Mouse (Mus musculus) myocyte (in vitro differentiated cells): ENCODE measurements around the gene Gadd45b. TPM values are rescaled to one million over a fixed set of nuclear protein-coding genes. Genes with fewer than 3 reads are reported as not detected.

Experiments
- H3K27me3 ChIP-seq: one replicate; pipeline ENCODE4 v1.6.1; 2011; ENCODE audit not compliant: control insufficient read depth, insufficient read depth, insufficient read length
- H3K36me3 ChIP-seq: one replicate; pipeline ENCODE4 v1.6.1; 2011; ENCODE audit not compliant: control insufficient read depth, insufficient read depth
- H3K4me2 ChIP-seq: one replicate; pipeline ENCODE4 v1.6.1; 2011; ENCODE audit warnings: low read depth, control low read depth
- H3K4me3 ChIP-seq: one replicate; pipeline ENCODE4 v1.5.1; 2011; ENCODE audit warnings: mild to moderate bottlenecking, control low read depth, moderate library complexity
- H3K79me2 ChIP-seq: one replicate; pipeline ENCODE4 v1.6.1; 2011; ENCODE audit not compliant: control insufficient read depth, insufficient read depth
- H3ac ChIP-seq: one replicate; pipeline ENCODE4 v1.6.1; 2011; ENCODE audit not compliant: control insufficient read depth, insufficient read length
- CEBPB ChIP-seq: IDR thresholded peaks from 2 replicates; pipeline ENCODE4 v1.6.1; 2011; ENCODE audit warnings: mild to moderate bottlenecking, moderate library complexity; ENCODE audit not compliant: poor library complexity, insufficient read depth, severe bottlenecking
- E2F4 ChIP-seq: IDR thresholded peaks from one replicate; pipeline ENCODE4 v1.6.1; 2011; ENCODE audit warnings: mild to moderate bottlenecking, control low read depth, moderate library complexity; ENCODE audit not compliant: insufficient read depth
- MAX ChIP-seq: IDR thresholded peaks from one replicate; pipeline ENCODE4 v1.6.1; 2011; ENCODE audit warnings: low read depth, mild to moderate bottlenecking, control low read depth
- MYOD1 ChIP-seq, 3 experiments: IDR thresholded peaks; one replicate each; pipeline ENCODE4 v1.6.1; 2011; ENCODE audit warnings: control low read depth in 2 of 3, low read depth in 2 of 3, mild to moderate bottlenecking in 2 of 3, moderate library complexity in 1 of 3; ENCODE audit not compliant: insufficient read length in 2 of 3, control insufficient read depth in 1 of 3
- MYOG ChIP-seq, 3 experiments: IDR thresholded peaks; one replicate each; pipeline ENCODE4 v1.6.1; 2011; ENCODE audit warnings: control low read depth in 2 of 3, low read depth in 2 of 3, mild to moderate bottlenecking in 2 of 3; ENCODE audit not compliant: insufficient read length in 2 of 3, control insufficient read depth in 1 of 3, insufficient read depth in 1 of 3
- POLR2A ChIP-seq: IDR thresholded peaks from one replicate; pipeline ENCODE4 v1.6.1; 2011; ENCODE audit warnings: low read depth, mild to moderate bottlenecking, control low read depth, moderate library complexity; ENCODE audit not compliant: insufficient read length
- POLR2AphosphoS2 ChIP-seq: IDR thresholded peaks from one replicate; pipeline ENCODE4 v1.6.1; 2011; ENCODE audit warnings: low read depth, control low read depth; ENCODE audit not compliant: insufficient read length
- REST ChIP-seq: IDR thresholded peaks from one replicate; pipeline ENCODE4 v1.6.1; 2011; ENCODE audit warnings: mild to moderate bottlenecking, control low read depth, moderate library complexity; ENCODE audit not compliant: insufficient read depth, insufficient read length
- SRF ChIP-seq: IDR thresholded peaks from one replicate; pipeline ENCODE4 v1.6.1; 2011; ENCODE audit warnings: low read depth; ENCODE audit not compliant: control insufficient read depth, insufficient read length
- TCF12 ChIP-seq: IDR thresholded peaks from one replicate; pipeline ENCODE4 v1.6.1; 2011; ENCODE audit warnings: mild to moderate bottlenecking, control low read depth; ENCODE audit not compliant: poor library complexity, insufficient read depth, severe bottlenecking
- TCF3 ChIP-seq: IDR thresholded peaks from one replicate; pipeline ENCODE4 v1.6.1; 2011; ENCODE audit warnings: low read depth, control low read depth; ENCODE audit not compliant: insufficient read length
- USF1 ChIP-seq: IDR thresholded peaks from one replicate; pipeline ENCODE4 v1.6.1; 2011; ENCODE audit warnings: low read depth, mild to moderate bottlenecking, control low read depth, moderate library complexity
- polyA plus RNA-seq: library from polyadenylated mRNA; unstranded; fragments of >200 nt; fragmentation: generic; extraction: Trizol; gene quantifications from one replicate; pipeline ENCODE4 v1.2.1, GENCODE M21; 2012; ENCODE audit warnings: missing spikeins

The Gadd45b gene
- polyA plus RNA-seq, 1 experiment: 52.2 TPM

DNA sequence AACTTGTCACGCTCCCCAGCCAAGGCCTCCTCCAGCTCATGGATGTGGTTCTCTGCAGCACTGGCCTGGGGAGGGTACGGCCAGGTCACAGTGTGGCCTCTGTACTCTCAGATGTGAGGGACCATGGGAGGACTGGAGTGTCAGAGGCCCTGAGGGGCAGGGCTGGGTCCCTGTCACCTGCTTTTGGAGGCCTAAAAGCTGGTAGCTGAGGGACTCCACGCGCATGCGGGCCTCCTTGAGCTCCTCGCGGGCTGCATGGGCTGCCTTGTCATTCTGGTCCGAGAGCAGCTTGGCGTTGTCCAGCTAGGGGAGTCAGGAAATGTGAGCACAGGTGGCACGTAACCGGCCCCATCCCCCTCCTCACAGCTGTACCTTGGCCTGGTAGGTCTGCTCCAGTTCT is 25.2 kb upstream of the Gadd45b start:
- H3K27me3 ChIP-seq: no peaks in the 10 kb centered on the region
- H3K4me3 ChIP-seq: no peak overlapping the region
- H3K79me2 ChIP-seq: peaks cover 5% of the 10 kb centered on the region
- H3K36me3 ChIP-seq: peaks cover 5% of the 10 kb centered on the region
- no peak for TF ChIP-seq E2F4
- peak; percentile 26 for TF ChIP-seq POLR2AphosphoS2
- H3ac ChIP-seq: no peak overlapping the region
- no peak overlapping the region for H3K4me2 ChIP-seq

GRCm38 (mm10) chr10:80909375-80910162 is 20.3 kb upstream of the Gadd45b start:
- H3K4me3 ChIP-seq: no peak overlapping the region
- peaks cover 8% of the 10 kb centered on the region for H3K79me2 ChIP-seq
- H3K4me2 ChIP-seq: no peak overlapping the region
- TF ChIP-seq TCF12 (no peak), MYOG (IDR thresholded peaks at IDR 0.05; ENCODE audit: control insufficient read depth in 1 of 3, insufficient read depth in 1 of 3, insufficient read length in 2 of 3, low read depth in 2 of 3) (peak in 2 of 3 experiments; percentile 79 to 95), TCF3 (peak; percentile 44), E2F4 (no peak), MYOD1 (IDR thresholded peaks at IDR 0.05; ENCODE audit: control insufficient read depth in 1 of 3, insufficient read length in 2 of 3, low read depth in 2 of 3) (peak in 2 of 3 experiments; percentile 76 to 87)
- H3K27me3 ChIP-seq: no peaks in the 10 kb centered on the region
- peaks cover 8% of the 10 kb centered on the region for H3K36me3 ChIP-seq
- H3ac ChIP-seq: no peak overlapping the region

DNA sequence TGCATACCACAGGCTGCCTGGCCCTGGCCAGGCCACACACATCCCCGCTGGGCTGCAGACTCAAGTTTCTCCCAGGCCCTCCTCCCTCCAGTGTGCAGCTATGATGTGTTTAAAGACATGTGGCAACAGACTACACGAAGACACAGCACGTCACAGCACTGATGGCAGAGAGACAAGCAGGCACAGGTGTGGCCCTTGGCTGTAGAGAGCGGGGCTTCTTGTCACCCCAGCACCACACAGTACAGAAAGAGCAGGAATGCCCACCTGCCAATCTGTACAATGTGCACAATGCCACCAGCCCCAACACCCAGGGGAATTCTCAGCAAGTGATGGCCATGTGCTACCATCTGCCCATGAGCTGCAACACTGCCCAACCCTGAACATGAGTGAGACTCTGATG is 18.5 kb upstream of the Gadd45b start:
- TF ChIP-seq CEBPB (no peak), MYOG (IDR thresholded peaks at IDR 0.05; ENCODE audit: control insufficient read depth in 1 of 3, insufficient read depth in 1 of 3, insufficient read length in 2 of 3, low read depth in 2 of 3) (peak in 2 of 3 experiments; percentile 65 to 90), TCF3 (peak; percentile 89), MYOD1 (IDR thresholded peaks at IDR 0.05; ENCODE audit: control insufficient read depth in 1 of 3, insufficient read length in 2 of 3, low read depth in 2 of 3) (peak; percentile 86 to 98 (median 96)), MAX (no peak), TCF12 (peak; percentile 44), POLR2A (no peak)
- Histone ChIP-seq H3K4me3 (no peak overlapping the region), H3K27me3 (no peaks in the 10 kb centered on the region), H3ac (no peak overlapping the region), H3K79me2 (peaks cover 10% of the 10 kb centered on the region), H3K36me3 (peaks cover 8% of the 10 kb centered on the region), H3K4me2 (peak overlapping the region; percentile 21)

DNA sequence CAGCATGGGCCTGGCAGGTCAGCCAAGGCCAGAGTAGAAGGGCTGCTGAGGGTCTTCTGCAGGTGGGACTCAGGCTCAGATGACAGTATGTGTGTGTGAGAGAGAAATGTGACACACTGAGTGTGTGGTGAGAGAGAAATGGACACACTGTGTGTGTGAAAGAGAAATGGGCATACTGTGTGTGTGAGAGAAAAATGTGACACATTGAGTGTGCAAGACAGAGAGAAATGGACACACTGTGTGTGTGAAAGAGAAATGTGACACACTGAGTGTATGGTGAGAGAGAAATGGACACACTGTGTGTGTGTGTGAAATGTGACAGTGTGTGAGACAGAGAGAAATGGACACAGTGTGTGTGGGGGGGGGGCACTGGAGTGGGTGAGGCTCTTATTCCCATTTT is 18.0 kb upstream of the Gadd45b start:
- TF ChIP-seq SRF (no peak), MYOD1 (IDR thresholded peaks at IDR 0.05; ENCODE audit: control insufficient read depth in 1 of 3, insufficient read length in 2 of 3, low read depth in 2 of 3) (no peak), POLR2A (no peak), MYOG (IDR thresholded peaks at IDR 0.05; ENCODE audit: control insufficient read depth in 1 of 3, insufficient read depth in 1 of 3, insufficient read length in 2 of 3, low read depth in 2 of 3) (no peak), POLR2AphosphoS2 (no peak), TCF12 (no peak), TCF3 (no peak), CEBPB (no peak), MAX (no peak), REST (no peak), USF1 (no peak), E2F4 (no peak)
- H3ac ChIP-seq: no peak overlapping the region
- no peak overlapping the region for H3K4me3 ChIP-seq
- H3K4me2 ChIP-seq: peak overlapping the region; percentile 21
- no peaks in the 10 kb centered on the region for H3K27me3 ChIP-seq
- peaks cover 8% of the 10 kb centered on the region for H3K36me3 ChIP-seq
- H3K79me2 ChIP-seq: peaks cover 15% of the 10 kb centered on the region

- TF ChIP-seq MYOD1 (IDR thresholded peaks at IDR 0.05; ENCODE audit: control insufficient read depth in 1 of 3, insufficient read length in 2 of 3, low read depth in 2 of 3) (peak in 2 of 3 experiments; percentile 69 to 77), MAX (no peak), REST (no peak), TCF12 (peak; percentile 15), SRF (no peak), MYOG (IDR thresholded peaks at IDR 0.05; ENCODE audit: control insufficient read depth in 1 of 3, insufficient read depth in 1 of 3, insufficient read length in 2 of 3, low read depth in 2 of 3) (peak in 2 of 3 experiments; percentile 39 to 81)
- Histone ChIP-seq H3ac (no peak overlapping the region), H3K4me3 (no peak overlapping the region), H3K79me2 (peaks cover 29% of the 10 kb centered on the region), H3K27me3 (no peaks in the 10 kb centered on the region), H3K4me2 (peak overlapping the region; percentile 46), H3K36me3 (peaks cover 3% of the 10 kb centered on the region)
Observed at GRCm38 (mm10) chr10:80913364-80914011, 16.4 kb upstream of the Gadd45b start.
